Mouse (Mus musculus) midbrain, embryonic 16.5 days (tissue): ENCODE data around the gene Inip. TPM values are rescaled to one million over a fixed set of nuclear protein-coding genes. Genes with fewer than 3 reads are reported as not detected.

Source experiments
- ATAC-seq: fragments of 200-750 bp; cut with Nextera tagmentation; 2 replicates; pipeline ENCODE4 v1.8.0; 2017; ENCODE audit warnings: moderate TSS enrichment
- H3K27ac ChIP-seq: fragments of 300-500 bp; sonication (generic); 2 replicates; pipeline ENCODE4 v1.5.1; 2014; ENCODE audit warnings: mild to moderate bottlenecking, low read length, mixed read lengths
- H3K27me3 ChIP-seq: fragments of 300-500 bp; sonication (generic); 2 replicates; pipeline ENCODE4 v1.6.1; 2014; ENCODE audit warnings: low read depth, low read length, mixed read lengths; ENCODE audit not compliant: control insufficient read depth, insufficient read depth
- H3K36me3 ChIP-seq: fragments of 300-500 bp; sonication (generic); 2 replicates; pipeline ENCODE4 v1.6.1; 2014; ENCODE audit warnings: mild to moderate bottlenecking, low read length, moderate library complexity, mixed read lengths; ENCODE audit not compliant: control insufficient read depth, insufficient read depth
- H3K4me1 ChIP-seq: fragments of 300-500 bp; sonication (generic); 2 replicates; pipeline ENCODE4 v1.6.1; 2014; ENCODE audit warnings: mild to moderate bottlenecking, low read length, mixed read lengths; ENCODE audit not compliant: control insufficient read depth, insufficient read depth
- H3K4me2 ChIP-seq: fragments of 300-500 bp; sonication (generic); 2 replicates; pipeline ENCODE4 v1.6.1; 2014; ENCODE audit warnings: mild to moderate bottlenecking, low read length, mixed read lengths
- H3K4me3 ChIP-seq: fragments of 300-500 bp; sonication (generic); 2 replicates; pipeline ENCODE4 v1.5.1; 2014; ENCODE audit warnings: low read depth, mild to moderate bottlenecking, low read length, moderate library complexity, mixed read lengths
- H3K9ac ChIP-seq: fragments of 300-500 bp; sonication (generic); 2 replicates; pipeline ENCODE4 v1.6.1; 2014; ENCODE audit warnings: low read depth, low read length, mixed read lengths
- H3K9me3 ChIP-seq: fragments of 300-500 bp; sonication (generic); replicated peaks from 2 replicates; pipeline ENCODE4 v1.6.1; 2014; ENCODE audit warnings: mild to moderate bottlenecking, low read length, mixed read lengths; ENCODE audit not compliant: control insufficient read depth, poor library complexity, severe bottlenecking
- WGBS: fragments of 180-500 bp; shearing (Covaris S2); extraction: QIAGEN DNeasy Blood & Tissue Kit; methylation state at CpG from one replicate; pipeline ENCODE4 v1.1.7; 2014; 5-methylcytosine and 5-hydroxymethylcytosine counted together
- polyA plus RNA-seq: library from polyadenylated mRNA; unstranded; fragments of >200 nt; fragmentation: Nextera tagmentation; extraction: Ambion mirVana; gene quantifications from 2 replicates; pipeline ENCODE4 v1.2.1, GENCODE M21; 2015

Gene Inip
- polyA plus RNA-seq, 1 experiment from 2014 or later: 54.3 TPM

- Histone ChIP-seq H3K9me3 (no peaks in the 10 kb centered on the region), H3K36me3 (peaks cover 15% of the 10 kb centered on the region), H3K4me3 (no peak overlapping the region), H3K9ac (no peak overlapping the region), H3K27ac (no peak overlapping the region), H3K4me1 (peaks cover 4% of the 10 kb centered on the region), H3K27me3 (no peaks in the 10 kb centered on the region), H3K4me2 (no peak overlapping the region)
- WGBS: 90% methylated on average over 2 of the region's 2 CpGs
- ATAC-seq: no peak
Observed at GRCm38 (mm10) chr4:59767717-59768116, 33.7 kb downstream of the Inip start.

GRCm38 (mm10) chr4:59765385-59766005 is 35.9 kb downstream of the Inip start:
- WGBS: 21% methylated on average over 7 of the region's 7 CpGs
- peak; percentile 61 for ATAC-seq
- Histone ChIP-seq H3K27ac (peak overlapping the region; percentile 45), H3K4me1 (peaks cover 4% of the 10 kb centered on the region), H3K9ac (no peak overlapping the region), H3K4me2 (no peak overlapping the region), H3K27me3 (no peaks in the 10 kb centered on the region), H3K4me3 (no peak overlapping the region), H3K9me3 (no peaks in the 10 kb centered on the region), H3K36me3 (0 out of 2 replicates have a peak, but pooled peaks cover 6% of the 10 kb centered on the region)

- Histone ChIP-seq H3K4me3 (no peak overlapping the region), H3K27me3 (no peaks in the 10 kb centered on the region), H3K9me3 (no peaks in the 10 kb centered on the region), H3K9ac (no peak overlapping the region), H3K4me2 (no peak overlapping the region), H3K36me3 (0 out of 2 replicates have a peak, but pooled peaks cover under 1% of the 10 kb centered on the region), H3K4me1 (peaks cover 4% of the 10 kb centered on the region), H3K27ac (peak overlapping the region; percentile 45)
- 80% methylated on average over 7 of the region's 7 CpGs for WGBS
- ATAC-seq: peak; percentile 18; the same call in 1 of the 2 replicates
Observed at GRCm38 (mm10) chr4:59764950-59765349, 36.4 kb downstream of the Inip start.

GRCm38 (mm10) chr4:59761365-59761729 is 40.0 kb downstream of the Inip start:
- Histone ChIP-seq H3K27ac (no peak overlapping the region), H3K4me1 (peaks cover 4% of the 10 kb centered on the region), H3K27me3 (no peaks in the 10 kb centered on the region), H3K9me3 (no peaks in the 10 kb centered on the region), H3K36me3 (no peaks in the 10 kb centered on the region), H3K4me2 (no peak overlapping the region), H3K9ac (no peak overlapping the region), H3K4me3 (no peak overlapping the region)
- WGBS: 88% methylated on average over 4 of the region's 4 CpGs
- ATAC-seq: no peak

GRCm38 (mm10) chr4:59760636-59761364 is 40.6 kb downstream of the Inip start:
- peaks cover 4% of the 10 kb centered on the region for H3K4me1 ChIP-seq
- ATAC-seq: no peak
- WGBS: 55% methylated on average over 10 of the region's 10 CpGs
- H3K9me3 ChIP-seq: no peaks in the 10 kb centered on the region
- H3K4me2 ChIP-seq: no peak overlapping the region
- no peak overlapping the region for H3K9ac ChIP-seq
- H3K36me3 ChIP-seq: no peaks in the 10 kb centered on the region
- H3K4me3 ChIP-seq: no peak overlapping the region
- no peak overlapping the region for H3K27ac ChIP-seq
- no peaks in the 10 kb centered on the region for H3K27me3 ChIP-seq

GRCm38 (mm10) chr4:59760016-59760415 is 41.4 kb downstream of the Inip start:
- Histone ChIP-seq H3K4me2 (no peak overlapping the region), H3K27ac (no peak overlapping the region), H3K9me3 (no peaks in the 10 kb centered on the region), H3K36me3 (no peaks in the 10 kb centered on the region), H3K9ac (no peak overlapping the region), H3K27me3 (no peaks in the 10 kb centered on the region), H3K4me3 (no peak overlapping the region), H3K4me1 (peaks cover under 1% of the 10 kb centered on the region; the same call in 1 of the 2 replicates)
- 80% methylated on average over 4 of the region's 4 CpGs for WGBS
- ATAC-seq: no peak

GRCm38 (mm10) chr4:59757452-59758435 is 43.6 kb downstream of the Inip start:
- ATAC-seq: no peak
- Histone ChIP-seq H3K9ac (no peak overlapping the region), H3K9me3 (no peaks in the 10 kb centered on the region), H3K4me3 (no peak overlapping the region), H3K4me2 (no peak overlapping the region), H3K27ac (no peak overlapping the region), H3K27me3 (no peaks in the 10 kb centered on the region), H3K4me1 (no peaks in the 10 kb centered on the region; the same call in 1 of the 2 replicates), H3K36me3 (no peaks in the 10 kb centered on the region)
- 83% methylated on average over 12 of the region's 12 CpGs for WGBS

- no peak for ATAC-seq
- Histone ChIP-seq H3K27ac (no peak overlapping the region), H3K4me3 (no peak overlapping the region), H3K9me3 (no peaks in the 10 kb centered on the region), H3K27me3 (no peaks in the 10 kb centered on the region), H3K9ac (no peak overlapping the region), H3K4me1 (no peaks in the 10 kb centered on the region; the same call in 1 of the 2 replicates), H3K4me2 (no peak overlapping the region), H3K36me3 (no peaks in the 10 kb centered on the region)
- WGBS: 89% methylated on average over 9 of the region's 9 CpGs
Observed at GRCm38 (mm10) chr4:59756332-59757082, 44.9 kb downstream of the Inip start.
